Mouse (Mus musculus): ENCODE measurements at regions not wholly inside any gene's neighbourhood (a gene's known extent, or its start where the extent isn't known, plus 50 kb on each side); places are given as distances from the start of the nearest gene placed in this dataset.
A peak's percentile ranks its signal among the peaks of the same experiment; 100 is the strongest.

DNA sequence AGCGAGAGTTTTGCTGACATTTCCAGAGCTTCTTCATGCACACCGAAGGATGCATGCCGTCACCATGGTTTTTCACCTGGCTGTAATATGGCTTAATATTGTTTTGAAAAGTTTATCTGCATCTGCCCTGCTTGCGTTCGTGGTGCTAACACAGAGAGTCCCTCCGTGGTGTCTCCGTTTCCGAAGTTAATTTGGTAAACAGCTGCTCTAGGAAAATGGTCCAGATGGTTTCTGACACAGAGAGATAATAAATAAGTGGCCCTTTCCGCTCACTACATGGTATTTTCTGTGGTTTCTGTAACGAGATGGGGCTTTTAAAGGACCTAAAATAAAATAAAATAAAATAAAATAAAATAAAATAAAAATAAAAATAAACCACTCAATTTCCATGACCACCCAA is 195.1 kb upstream of the Jmjd1c start:
- H3K9ac ChIP-seq (replicated peaks), result no peak overlapping the region
- H3K4me1 ChIP-seq (ENCODE audit: insufficient read depth), result no peaks in the 10 kb centered on the region
- no peaks in the 10 kb centered on the region for H3K9me3 ChIP-seq (ENCODE audit: low read length)
- no peaks in the 10 kb centered on the region for H3K36me3 ChIP-seq (replicated peaks; ENCODE audit: insufficient read depth, low read length)
- WGBS (ENCODE audit: insufficient replicate concordance), result 60% methylated on average over 10 of the region's 10 CpGs
- no peaks in the 10 kb centered on the region for H3K27me3 ChIP-seq (ENCODE audit: insufficient read depth, low read length)
- H3K4me2 ChIP-seq (ENCODE audit: low read depth, low read length), result no peak overlapping the region
- H3K4me3 ChIP-seq (ENCODE audit: low read depth, low read length), result no peak overlapping the region
- no peak for ATAC-seq
- no peak overlapping the region for H3K27ac ChIP-seq (ENCODE audit: low read depth)
- TF ChIP-seq CTCF (IDR thresholded peaks at IDR 0.05; ENCODE audit: low read depth) (no peak), EP300 (IDR thresholded peaks at IDR 0.05; ENCODE audit: low read depth) (no peak)
- no peak for DNase-seq

DNA sequence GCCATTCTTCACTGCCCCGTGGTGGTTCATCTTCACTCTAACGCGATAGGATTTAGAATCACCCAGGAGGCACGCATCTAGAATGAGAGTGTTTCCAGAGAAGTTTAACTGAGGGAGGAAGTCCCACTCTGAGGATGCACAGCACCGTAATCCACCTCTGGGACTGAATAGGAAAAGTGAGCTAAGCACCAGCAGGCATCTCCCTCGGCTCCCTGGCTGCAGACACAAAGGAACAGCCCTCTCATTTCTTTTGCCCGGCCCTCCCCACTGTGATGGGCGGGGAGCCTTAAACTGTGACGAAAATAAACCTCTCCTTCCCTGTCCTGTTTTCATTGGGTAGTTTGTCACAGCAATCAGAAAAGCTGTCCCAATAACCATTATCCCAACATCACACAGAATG is 194.1 kb upstream of the Jmjd1c start:
- Histone ChIP-seq H3K9me3 (ENCODE audit: low read length) (no peaks in the 10 kb centered on the region), H3K9ac (replicated peaks) (no peak overlapping the region), H3K4me3 (ENCODE audit: low read depth, low read length) (no peak overlapping the region), H3K27ac (ENCODE audit: low read depth) (no peak overlapping the region), H3K27me3 (ENCODE audit: insufficient read depth, low read length) (no peaks in the 10 kb centered on the region), H3K36me3 (replicated peaks; ENCODE audit: insufficient read depth, low read length) (no peaks in the 10 kb centered on the region), H3K4me2 (ENCODE audit: low read depth, low read length) (peak overlapping the region; percentile 15; the same call in 1 of the 2 replicates), H3K4me1 (ENCODE audit: insufficient read depth) (no peaks in the 10 kb centered on the region)
- ATAC-seq, result no peak
- DNase-seq, result no peak
- WGBS (ENCODE audit: insufficient replicate concordance), result 11% methylated on average over 9 of the region's 9 CpGs
- TF ChIP-seq CTCF (IDR thresholded peaks at IDR 0.05; ENCODE audit: low read depth) (no peak), EP300 (IDR thresholded peaks at IDR 0.05; ENCODE audit: low read depth) (no peak)

GRCm38 (mm10) chr10:66904552-66905367 is 191.2 kb upstream of the Jmjd1c start:
- no peaks in the 10 kb centered on the region for H3K9me3 ChIP-seq (ENCODE audit: low read length)
- H3K27ac ChIP-seq (ENCODE audit: low read depth), result no peak overlapping the region
- H3K36me3 ChIP-seq (replicated peaks; ENCODE audit: insufficient read depth, low read length), result no peaks in the 10 kb centered on the region
- no peak overlapping the region for H3K4me3 ChIP-seq (ENCODE audit: low read depth, low read length)
- H3K4me1 ChIP-seq (ENCODE audit: insufficient read depth), result no peaks in the 10 kb centered on the region
- ATAC-seq (no peak), DNase-seq (no peak)
- H3K27me3 ChIP-seq (ENCODE audit: insufficient read depth, low read length), result no peaks in the 10 kb centered on the region
- WGBS (ENCODE audit: insufficient replicate concordance), result 63% methylated on average over 10 of the region's 10 CpGs
- no peak overlapping the region for H3K9ac ChIP-seq (replicated peaks)
- TF ChIP-seq CTCF (IDR thresholded peaks at IDR 0.05; ENCODE audit: low read depth) (no peak), EP300 (IDR thresholded peaks at IDR 0.05; ENCODE audit: low read depth) (no peak)
- H3K4me2 ChIP-seq (ENCODE audit: low read depth, low read length), result no peak overlapping the region

- no peak overlapping the region for H3K4me2 ChIP-seq (ENCODE audit: low read depth, low read length)
- no peak for ATAC-seq
- no peak for DNase-seq
Observed at GRCm38 (mm10) chr10:66907842-66908241, 188.1 kb upstream of the Jmjd1c start.

GRCm38 (mm10) chr10:66909204-66909889 is 186.6 kb upstream of the Jmjd1c start:
- peak overlapping the region; percentile 81; the same call in 1 of the 2 replicates for H3K27ac ChIP-seq (ENCODE audit: low read depth)
- DNase-seq (peak; percentile 76), ATAC-seq (peak; percentile 50)
- H3K4me1 ChIP-seq (ENCODE audit: insufficient read depth), result peaks cover 20% of the 10 kb centered on the region
- no peak overlapping the region for H3K4me2 ChIP-seq (ENCODE audit: low read depth, low read length)
- TF ChIP-seq EP300 (IDR thresholded peaks at IDR 0.05; ENCODE audit: low read depth) (peak; percentile 42; the same call in 1 of the 2 replicates), CTCF (IDR thresholded peaks at IDR 0.05; ENCODE audit: low read depth) (peak; percentile 92)
- H3K27me3 ChIP-seq (ENCODE audit: insufficient read depth, low read length), result no peaks in the 10 kb centered on the region
- H3K9ac ChIP-seq (replicated peaks), result no peak overlapping the region
- 13% methylated on average over 12 of the region's 12 CpGs for WGBS (ENCODE audit: insufficient replicate concordance)
- no peak overlapping the region for H3K4me3 ChIP-seq (ENCODE audit: low read depth, low read length)
- H3K9me3 ChIP-seq (ENCODE audit: low read length), result no peaks in the 10 kb centered on the region
- H3K36me3 ChIP-seq (replicated peaks; ENCODE audit: insufficient read depth, low read length), result no peaks in the 10 kb centered on the region

More at GRCm38 (mm10) chr10:66907842-66908241, 188.1 kb upstream of the Jmjd1c start:
- WGBS (ENCODE audit: insufficient replicate concordance), result 46% methylated on average over 4 of the region's 4 CpGs
- Histone ChIP-seq H3K27me3 (ENCODE audit: insufficient read depth, low read length) (no peaks in the 10 kb centered on the region), H3K36me3 (replicated peaks; ENCODE audit: insufficient read depth, low read length) (no peaks in the 10 kb centered on the region), H3K9ac (replicated peaks) (no peak overlapping the region), H3K4me1 (ENCODE audit: insufficient read depth) (peaks cover 15% of the 10 kb centered on the region), H3K4me3 (ENCODE audit: low read depth, low read length) (no peak overlapping the region), H3K27ac (ENCODE audit: low read depth) (no peak overlapping the region), H3K9me3 (ENCODE audit: low read length) (no peaks in the 10 kb centered on the region)
- TF ChIP-seq CTCF (IDR thresholded peaks at IDR 0.05; ENCODE audit: low read depth) (no peak), EP300 (IDR thresholded peaks at IDR 0.05; ENCODE audit: low read depth) (0 out of 2 replicates have a peak, but pooled peaks have one; percentile 22)
